Mouse (Mus musculus): Measurements from ENCODE around the gene Cad.

GRCm38 (mm10) chr5:31030926-31031325 is 23.7 kb upstream of the Cad start:
- no peak for TF ChIP-seq CTCF (IDR thresholded peaks at IDR 0.05; ENCODE audit: control insufficient read depth, insufficient read depth, insufficient replicate concordance, low read depth, low read length)
- TF ChIP-seq POLR2A (IDR thresholded peaks at IDR 0.05; ENCODE audit: control insufficient read depth, low read depth, low read length) = no peak
